Mouse (Mus musculus): ENCODE measurements around the gene Olfr122. TPM values are rescaled to one million over a fixed set of nuclear protein-coding genes. Genes with fewer than 3 reads are reported as not detected.

Gene Olfr122
- not detected for total RNA-seq (2021)
- long read RNA-seq, experiment 1: 0 reads
- long read RNA-seq, experiment 2: 0 reads

DNA sequence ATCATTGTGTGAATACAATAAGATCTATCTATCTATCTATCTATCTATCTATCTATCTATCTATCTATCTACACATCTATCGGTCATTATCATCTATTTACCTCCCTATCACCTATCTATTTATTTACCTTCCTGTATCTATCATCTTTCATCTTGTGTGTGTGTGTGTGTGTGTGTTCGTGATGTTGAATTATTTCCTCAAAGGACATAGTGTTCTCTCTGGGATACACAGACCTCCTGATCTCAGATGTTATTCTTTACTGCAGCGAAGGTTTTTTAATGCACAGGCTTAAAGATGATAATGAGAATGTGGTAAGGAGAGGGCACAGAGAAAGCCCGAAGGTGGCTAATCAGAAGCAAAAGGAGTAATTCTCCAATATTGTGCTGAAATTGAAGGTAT lies at the start of gene Olfr122:
TSS of gene Olfr122 (plus strand) at position 301 of the 400 bp plus-strand sequence.
- DNase-seq (ENCODE audit: low spot score in 2 of 2): no peak
- intact Hi-C loops (cut with DNase I): no loop called here

DNA sequence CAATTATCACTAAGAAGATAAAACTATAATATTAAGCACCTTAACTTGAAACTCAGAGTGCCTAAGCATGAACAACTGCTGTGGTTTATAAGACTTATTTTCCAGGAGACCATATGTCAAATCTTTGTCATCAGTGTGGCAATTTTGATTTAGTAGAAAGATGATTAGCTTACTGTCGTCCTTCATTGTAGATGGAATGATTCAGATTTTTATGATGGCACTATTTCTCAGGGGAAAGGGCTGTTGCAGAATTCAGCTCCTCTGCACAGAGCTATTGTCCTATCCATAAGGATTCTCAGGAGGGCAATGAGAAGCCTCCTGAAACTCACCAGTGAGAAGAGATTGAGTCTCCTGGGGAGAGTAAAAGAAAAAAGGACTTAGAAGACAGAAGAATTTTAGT lies 46.9 kb upstream of the Olfr122 start, which contains the start of gene Olfr120:
TSS of gene Olfr120 (plus strand) at position 301 of the 400 bp plus-strand sequence.
- intact Hi-C loops (cut with DNase I): no loop called here
- DNase-seq (ENCODE audit: low spot score in 2 of 2): no peak

DNA sequence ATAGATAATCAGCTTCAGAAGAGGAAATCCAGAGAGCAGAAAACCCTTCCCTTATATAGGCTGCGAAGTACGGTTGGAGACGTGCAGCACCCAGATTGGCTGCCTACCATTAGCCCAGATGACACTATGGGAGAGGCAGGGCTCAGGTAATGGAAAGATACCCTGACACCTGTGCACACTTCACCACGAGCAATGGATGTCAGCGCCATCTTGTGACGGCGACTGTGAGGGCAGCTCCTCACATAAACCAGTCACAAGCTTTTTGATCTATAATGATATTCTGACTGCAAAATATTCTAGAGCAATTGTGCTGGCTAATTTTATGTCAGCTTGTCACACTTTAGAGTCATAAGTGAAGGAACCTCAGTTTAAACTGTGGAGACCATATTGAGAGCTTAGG lies 30.3 kb upstream of the Olfr122 start:
- no peak for DNase-seq (ENCODE audit: low spot score in 2 of 2)
- intact Hi-C loops (cut with DNase I): no loop called here

DNA sequence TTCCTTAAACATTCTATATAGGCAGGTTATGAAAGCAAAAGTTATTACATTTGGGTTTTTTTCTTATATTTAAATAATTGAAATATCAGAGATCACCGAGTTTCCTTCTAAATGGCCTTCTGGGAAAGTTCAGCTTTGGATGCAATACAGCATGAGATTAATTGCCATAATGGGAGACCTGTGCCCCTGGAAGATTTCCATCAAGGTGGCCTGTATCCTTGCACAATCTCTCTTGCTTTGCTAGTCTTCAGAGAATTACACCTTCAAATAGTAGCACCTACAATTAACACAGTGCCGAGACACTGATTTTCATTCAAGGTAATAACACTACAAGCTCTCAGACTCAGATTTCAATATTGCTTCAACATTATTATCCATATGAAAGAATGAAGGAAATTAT lies 24.8 kb downstream of the Olfr122 start, which contains the start of gene Olfr123:
TSS of gene Olfr123 (plus strand) at position 301 of the 400 bp plus-strand sequence.
- intact Hi-C loops (cut with DNase I): no loop called here
- DNase-seq (ENCODE audit: low spot score in 2 of 2): no peak

DNA sequence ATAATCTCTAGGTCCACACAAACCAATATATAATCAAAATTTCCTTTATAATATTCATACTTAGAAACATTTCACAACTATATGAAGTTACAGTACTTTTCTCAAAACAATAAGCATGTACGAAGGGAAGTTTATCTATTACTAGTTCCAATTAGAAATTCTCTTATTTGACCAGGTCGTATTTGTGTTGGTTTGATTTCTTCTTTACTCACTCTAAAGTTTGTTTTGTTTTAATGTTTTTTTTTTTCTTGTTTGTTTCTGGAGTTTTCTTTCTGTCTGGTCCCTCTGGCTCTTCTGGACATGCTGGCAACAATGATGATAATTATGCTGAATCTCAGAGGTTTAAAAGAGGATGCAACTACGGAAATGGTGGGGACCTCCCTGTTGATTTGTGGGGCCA lies 31.2 kb downstream of the Olfr122 start, which contains the start of gene Olfr124:
TSS of gene Olfr124 (plus strand) at position 301 of the 400 bp plus-strand sequence.
- intact Hi-C loops (cut with DNase I): no loop called here
- no peak for DNase-seq (ENCODE audit: low spot score in 2 of 2)

Other genes starting within 250 kb of the Olfr122 start
- not detected for gene Olfr112, start 199.2 kb upstream of the Olfr122 start, total RNA-seq (2021)
- gene Olfr113, start 190.9 kb upstream of the Olfr122 start, total RNA-seq (2021): not detected
- gene Olfr114, start 175.9 kb upstream of the Olfr122 start, total RNA-seq (2021): not detected
- gene Olfr115, start 141.5 kb upstream of the Olfr122 start, total RNA-seq (2021): not detected
- not detected for gene Olfr116, start 141.4 kb upstream of the Olfr122 start, total RNA-seq (2021)
- gene Olfr117, start 104.8 kb upstream of the Olfr122 start, total RNA-seq (2021): not detected
- gene Olfr118, start 101.6 kb upstream of the Olfr122 start, total RNA-seq (2021): not detected
- not detected for gene Olfr119, start 72.0 kb upstream of the Olfr122 start, total RNA-seq (2021)
- not detected for gene Olfr120, start 46.8 kb upstream of the Olfr122 start, total RNA-seq (2021)
- not detected for gene Olfr121, start 19.8 kb upstream of the Olfr122 start, total RNA-seq (2021)
- not detected for gene Olfr123, start 24.9 kb downstream of the Olfr122 start, total RNA-seq (2021)
- gene Olfr124, start 31.3 kb downstream of the Olfr122 start, total RNA-seq (2021): not detected
- not detected for gene Olfr125, start 64.3 kb downstream of the Olfr122 start, total RNA-seq (2021)
- gene Olfr126, start 78.9 kb downstream of the Olfr122 start, total RNA-seq (2021): not detected
- gene Olfr127, start 131.8 kb downstream of the Olfr122 start, total RNA-seq (2021): not detected
- not detected for gene Olfr128, start 151.9 kb downstream of the Olfr122 start, total RNA-seq (2021)
- gene Olfr761, start 184.5 kb downstream of the Olfr122 start, total RNA-seq (2021): not detected

Data from left cerebral cortex, postnatal 14 days (tissue).